Mouse (Mus musculus): ENCODE results near the gene Tefm.
A peak's percentile ranks its signal among the peaks of the same experiment; 100 is the strongest.
"Not testable (repeated sequence)": the region's sequence is repeated elsewhere in the genome, so short reads cannot be mapped to it uniquely, and the experiment has no call there.

Gene Tefm

GRCm38 (mm10) chr11:80141825-80142521 is at the start of gene Tefm:
TSS of gene Tefm (minus strand) at chr11:80142175.
- peak; percentile 54 for DNase-seq (ENCODE audit: low read depth, low spot score)

- no peak for DNase-seq (ENCODE audit: low read depth, low spot score)
Measured at GRCm38 (mm10) chr11:80190280-80190679, 48.3 kb upstream of the Tefm start.

GRCm38 (mm10) chr11:80185441-80185976 is 43.5 kb upstream of the Tefm start:
- DNase-seq (ENCODE audit: low read depth, low spot score), result not testable (repeated sequence)

DNA sequence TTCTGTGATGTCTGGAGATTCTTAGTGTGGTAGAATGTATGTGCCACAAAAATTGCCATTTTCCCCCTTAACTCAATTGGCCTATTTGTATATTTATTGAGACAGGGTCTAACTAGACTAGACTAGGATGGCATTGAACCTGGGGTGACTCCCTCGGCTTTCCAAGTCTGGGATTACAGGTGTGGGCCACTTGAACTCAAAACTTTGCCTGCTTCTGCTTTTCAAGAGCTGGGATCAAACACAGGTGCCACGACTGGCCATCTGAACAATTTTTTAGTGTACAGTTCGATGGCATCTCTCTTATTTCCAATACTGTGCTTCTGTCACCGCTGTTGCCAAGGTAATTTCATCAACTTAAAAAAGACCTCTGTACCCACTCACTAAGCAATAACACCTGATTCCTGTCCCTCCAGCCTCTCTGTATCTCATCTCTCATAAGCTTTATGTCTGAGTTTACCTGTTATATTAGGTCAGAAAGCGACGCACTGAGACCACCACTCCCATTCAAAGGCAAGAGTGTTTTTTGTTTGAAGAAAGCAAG is 42.6 kb upstream of the Tefm start:
- DNase-seq (ENCODE audit: low read depth, low spot score), result no peak

GRCm38 (mm10) chr11:80183705-80184255 is 41.8 kb upstream of the Tefm start, which contains the start of gene Rnf135:
TSS of gene Rnf135 (plus strand) at chr11:80183851.
- DNase-seq (ENCODE audit: low read depth, low spot score), result peak; percentile 32

GRCm38 (mm10) chr11:80183054-80183704 is 41.2 kb upstream of the Tefm start:
- not testable (repeated sequence) for DNase-seq (ENCODE audit: low read depth, low spot score)

GRCm38 (mm10) chr11:80181021-80181749 is 39.2 kb upstream of the Tefm start:
- no peak for DNase-seq (ENCODE audit: low read depth, low spot score)

GRCm38 (mm10) chr11:80178316-80178715 is 36.3 kb upstream of the Tefm start:
- no peak for DNase-seq (ENCODE audit: low read depth, low spot score)

DNA sequence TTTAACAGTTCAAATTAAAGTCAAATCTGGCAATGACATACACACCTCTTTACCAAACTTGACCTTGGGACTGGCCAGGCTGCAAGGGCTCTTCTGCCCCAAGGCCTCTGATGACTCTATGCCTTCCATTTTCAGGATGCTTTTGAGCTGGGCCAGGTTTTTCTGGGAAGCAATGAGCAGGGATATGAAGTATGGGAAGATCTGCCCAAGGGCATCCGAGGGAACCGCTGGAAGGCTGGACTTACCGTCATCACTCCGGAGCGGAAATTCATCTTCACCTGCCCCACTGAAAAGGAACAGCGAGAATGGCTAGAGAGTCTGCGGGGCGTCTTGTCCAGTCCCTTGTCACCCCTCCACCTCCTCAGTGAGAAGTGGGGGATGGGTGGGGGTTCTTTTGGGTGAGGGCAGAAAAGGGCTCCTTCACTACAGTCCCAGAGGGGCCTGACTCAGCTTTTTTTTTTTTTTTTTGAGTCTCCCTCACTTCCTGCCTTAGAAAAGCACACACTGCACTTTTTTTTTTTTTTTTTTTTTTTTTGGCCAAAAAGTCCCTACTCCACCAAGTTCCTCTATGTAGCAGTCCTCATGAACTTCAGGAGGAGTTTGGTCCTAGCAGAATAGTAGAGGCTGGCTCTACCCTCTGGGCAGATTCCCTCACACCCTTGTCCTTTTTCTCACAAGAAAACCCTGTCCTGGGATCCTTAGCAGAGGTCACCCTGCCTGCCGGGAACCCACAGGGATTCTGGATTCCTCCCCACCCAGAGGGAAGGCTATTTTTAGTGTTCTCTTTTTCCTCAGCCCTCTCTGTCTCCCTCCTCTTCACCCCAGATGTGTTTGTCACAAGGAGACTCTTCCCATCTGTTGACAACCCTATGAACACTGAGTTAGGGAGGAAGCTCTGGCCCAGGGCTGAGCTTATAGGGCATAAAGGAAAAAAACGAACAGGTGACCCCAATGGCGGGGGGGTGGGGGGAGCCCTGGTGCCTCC is 35.2 kb upstream of the Tefm start:
- DNase-seq (ENCODE audit: low read depth, low spot score), result no peak

DNA sequence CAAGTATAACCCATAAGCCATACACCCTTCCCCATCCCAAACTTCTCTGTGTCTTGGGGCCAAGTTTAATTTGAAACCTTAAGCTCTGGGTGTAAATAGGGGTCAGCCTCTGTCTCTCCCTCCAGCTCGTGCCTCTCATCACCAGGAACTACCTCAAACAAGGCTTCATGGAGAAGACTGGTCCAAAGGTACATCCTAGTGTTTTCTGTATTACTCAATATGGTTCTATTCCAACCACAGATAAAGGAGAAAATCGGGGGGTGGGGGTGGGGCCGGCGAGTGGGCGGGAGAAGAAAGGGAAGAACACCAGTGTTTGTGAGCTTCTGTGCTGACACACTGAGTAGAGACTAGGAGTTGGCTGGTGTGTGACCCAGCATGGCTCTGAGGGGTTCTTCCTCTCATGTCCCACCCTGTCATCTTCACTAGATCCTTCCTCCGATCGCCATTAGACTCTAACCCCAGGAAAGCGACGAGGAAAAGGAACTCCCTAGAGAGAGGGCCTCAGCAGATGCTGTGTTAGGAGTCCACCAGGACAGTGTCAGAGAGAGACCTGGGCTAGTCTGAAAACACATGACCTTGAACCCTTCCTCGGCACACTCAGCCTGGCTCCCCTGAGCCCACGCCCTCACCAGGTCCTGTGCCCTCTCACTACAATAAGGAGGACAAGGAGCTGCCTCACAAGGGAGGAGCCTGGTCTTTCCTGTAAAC is 32.1 kb upstream of the Tefm start:
- no peak for DNase-seq (ENCODE audit: low read depth, low spot score)

DNA sequence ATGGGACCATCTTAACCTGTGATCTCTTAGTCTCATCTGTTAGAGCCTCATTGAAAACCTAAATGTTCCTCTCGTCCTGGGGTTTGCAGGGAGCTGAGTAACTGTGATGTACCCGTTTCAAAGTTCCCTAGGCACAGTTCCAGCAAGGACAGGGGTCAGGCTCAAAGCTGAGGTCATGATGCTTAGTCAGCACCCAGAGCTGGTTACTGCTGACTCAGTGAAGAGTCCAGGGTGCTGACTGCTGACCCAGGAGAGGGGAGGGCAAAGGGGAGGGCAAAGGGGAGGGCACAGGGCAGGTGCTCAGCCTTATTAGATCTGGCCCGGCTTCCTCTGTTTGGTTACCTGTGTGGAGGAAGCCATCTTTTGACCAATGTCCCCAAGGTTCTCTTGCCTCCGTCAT is 29.9 kb upstream of the Tefm start:
- DNase-seq (ENCODE audit: low read depth, low spot score), result no peak

GRCm38 (mm10) chr11:80170351-80170750 is 28.4 kb upstream of the Tefm start:
- no peak for DNase-seq (ENCODE audit: low read depth, low spot score)

DNA sequence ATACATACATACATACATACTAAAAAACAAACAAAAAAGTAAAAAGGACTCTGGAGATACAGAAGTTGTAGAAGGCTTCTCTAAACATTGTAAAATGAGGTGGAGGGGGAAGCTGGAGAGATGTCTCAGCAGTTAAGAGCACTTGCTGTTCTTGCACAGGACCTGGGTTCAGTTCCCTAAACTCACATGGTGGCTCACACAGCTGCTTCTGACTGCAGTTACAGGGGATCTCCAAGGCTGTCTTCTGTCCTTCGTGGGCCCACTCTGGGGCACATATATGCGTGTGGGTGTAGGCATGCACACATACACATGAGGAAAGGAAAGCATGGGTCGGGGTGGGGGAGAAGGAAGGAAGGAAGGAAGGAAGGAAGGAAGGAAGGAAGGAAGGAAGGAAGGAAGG is 27.7 kb upstream of the Tefm start:
- no peak for DNase-seq (ENCODE audit: low read depth, low spot score)

GRCm38 (mm10) chr11:80168611-80169249 is 26.8 kb upstream of the Tefm start:
- DNase-seq (ENCODE audit: low read depth, low spot score), result no peak

DNA sequence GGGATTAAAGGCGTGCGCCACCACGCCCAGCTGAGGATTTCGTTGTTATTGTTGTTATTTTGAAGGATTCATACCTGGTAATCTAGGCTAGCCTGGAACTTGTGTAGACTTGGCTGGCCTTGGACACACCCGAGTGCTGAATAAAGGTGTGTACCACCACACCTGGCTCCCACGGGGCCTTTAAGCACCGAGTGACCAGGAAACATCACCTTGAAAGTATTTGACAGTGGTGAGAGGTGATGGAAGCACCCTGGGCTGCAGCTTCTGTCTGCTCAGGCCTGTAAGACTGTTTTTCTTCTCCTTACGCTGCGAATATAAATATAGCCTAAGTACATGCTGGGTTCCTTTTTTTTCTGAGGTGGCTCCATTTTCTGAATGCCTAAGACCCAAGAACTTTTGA is 26.1 kb upstream of the Tefm start:
- no peak for DNase-seq (ENCODE audit: low read depth, low spot score)

DNA sequence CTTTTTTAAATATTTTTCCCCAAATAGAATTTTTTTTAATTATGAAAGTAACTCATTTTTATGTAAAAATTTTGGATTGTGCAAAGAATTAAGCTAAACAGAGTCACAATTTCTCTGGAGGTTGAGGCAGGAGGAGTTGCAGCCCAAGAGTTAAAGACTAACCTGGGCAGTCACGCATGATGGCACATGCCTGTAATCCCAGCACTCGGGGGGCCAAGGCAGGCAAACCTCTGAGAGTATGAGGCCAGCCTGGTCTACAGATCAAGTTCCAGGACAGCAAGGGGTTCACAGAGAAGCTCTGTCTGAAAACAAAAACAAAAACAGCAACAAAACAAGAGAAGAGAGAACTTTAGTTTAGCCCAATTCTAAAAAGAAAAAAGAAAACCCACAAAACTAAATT is 22.2 kb upstream of the Tefm start:
- DNase-seq (ENCODE audit: low read depth, low spot score), result no peak

GRCm38 (mm10) chr11:80163362-80164116 is 21.6 kb upstream of the Tefm start:
- no peak for DNase-seq (ENCODE audit: low read depth, low spot score)

DNA sequence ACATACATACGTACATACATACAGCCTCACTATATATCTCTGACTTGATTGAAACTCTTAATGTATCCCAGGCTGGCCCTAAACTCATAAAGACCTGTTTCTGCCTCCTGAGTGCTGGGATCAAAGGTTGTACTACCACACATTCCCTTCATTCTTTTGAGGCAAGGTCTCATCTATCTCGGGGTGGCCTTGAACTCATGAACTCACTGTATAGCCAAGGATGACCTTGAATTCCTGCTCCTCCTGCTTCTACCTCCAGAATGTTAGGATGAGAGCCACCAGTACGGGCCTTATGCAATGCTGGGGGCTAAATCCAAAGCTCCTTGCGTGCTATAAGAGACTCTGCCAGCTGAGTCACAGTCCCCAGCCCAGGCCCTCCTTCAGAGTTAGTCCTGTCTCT is 19.1 kb upstream of the Tefm start:
- no peak for DNase-seq (ENCODE audit: low read depth, low spot score)

DNA sequence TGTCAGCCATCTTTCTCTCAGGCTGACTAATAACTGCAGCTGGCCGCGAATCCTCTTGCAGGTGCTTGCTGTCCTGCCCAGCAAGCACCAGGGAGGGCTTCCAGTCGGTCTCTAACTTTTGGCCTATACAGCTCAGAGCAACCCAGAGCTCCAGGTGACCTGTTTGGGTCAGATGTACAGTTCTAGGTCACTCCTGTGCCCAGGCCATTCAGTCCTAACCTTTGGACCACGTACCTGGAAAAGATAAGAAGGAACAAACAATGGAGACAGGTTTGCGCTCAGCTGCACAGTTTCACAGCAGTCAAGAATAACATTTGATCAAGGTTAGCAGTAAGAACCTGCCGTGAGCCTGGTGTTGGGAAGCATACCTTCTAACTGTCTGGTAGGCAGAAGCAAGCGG is 17.0 kb upstream of the Tefm start:
- DNase-seq (ENCODE audit: low read depth, low spot score), result no peak
